Mouse (Mus musculus): Measurements from ENCODE around the gene Bmp2k.

DNA sequence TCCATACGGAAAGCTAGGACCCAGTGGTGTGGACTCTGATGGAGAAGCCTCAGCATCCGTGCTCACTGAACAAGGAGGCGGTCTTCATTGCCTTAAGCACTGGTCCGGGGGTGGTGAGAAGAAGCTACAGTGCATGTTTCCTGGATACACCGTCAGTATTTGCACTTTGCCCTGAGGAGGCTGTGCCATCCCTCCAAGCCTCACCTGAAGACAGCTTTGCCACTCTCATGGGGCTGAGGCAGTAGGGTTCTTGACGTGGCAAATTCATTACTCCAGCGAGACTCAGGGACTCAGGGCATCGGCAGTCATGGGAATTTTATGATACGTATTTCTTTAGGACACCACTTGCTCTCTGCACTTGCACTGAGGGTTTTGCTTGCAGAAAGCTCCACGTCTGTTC is 49.2 kb downstream of the Bmp2k start:
- TF ChIP-seq POLR2A (IDR thresholded peaks at IDR 0.05; ENCODE audit: control insufficient read depth, low read depth, low read length) = no peak
- no peak for TF ChIP-seq CTCF (IDR thresholded peaks at IDR 0.05; ENCODE audit: control insufficient read depth, insufficient read depth, insufficient replicate concordance, low read depth, low read length)
